Comparison of ENCODE assay signal across 8 mouse cellular contexts in genomic region chr8:13529891-13530316, GRCm38 (mm10). TPM values are rescaled to one million over a fixed set of nuclear protein-coding genes. Genes with fewer than 3 reads are reported as not detected.
DNase-seq lines count a peak whose midpoint lies in the region; ATAC-seq and TF ChIP-seq lines count a peak whose summit lies in the region.

No protein-coding gene starts in this region.

- intact Hi-C loops in heart, postnatal 10 days (cut with DNase I): loop anchor here (2.0 kb wide), 1 partner anchor 37 kb away; no protein-coding TSS in a partner anchor

- H3K27ac ChIP-seq in limb, embryonic 13.5 days: peak overlapping the region; percentile 15; the same call in 1 of the 2 replicates
- no peak overlapping the region for H3K27ac ChIP-seq in limb, embryonic 10.5 days
- H3K27ac ChIP-seq in forebrain, embryonic 16.5 days (ENCODE audit: low read length): peak overlapping the region; percentile 45
- H3K27ac ChIP-seq in midbrain, postnatal 0 days (ENCODE audit: low read depth, low read length): 0 out of 2 replicates have a peak overlapping the region, but pooled peaks have one; percentile 26

- no peaks in the 10 kb centered on the region for H3K27me3 ChIP-seq in limb, embryonic 13.5 days
- H3K27me3 ChIP-seq in limb, embryonic 10.5 days (ENCODE audit: low read depth, poor library complexity, severe bottlenecking): no peaks in the 10 kb centered on the region
- H3K27me3 ChIP-seq in forebrain, embryonic 16.5 days (replicated peaks; ENCODE audit: control insufficient read depth, insufficient read depth, low read length): no peaks in the 10 kb centered on the region
- no peaks in the 10 kb centered on the region for H3K27me3 ChIP-seq in midbrain, postnatal 0 days (ENCODE audit: insufficient read depth, low read length)

- WGBS in limb, embryonic 13.5 days: 71% methylated on average over 7 of the region's 7 CpGs
- 82% methylated on average over 7 of the region's 7 CpGs for WGBS in limb, embryonic 10.5 days
- WGBS in forebrain, embryonic 16.5 days: 35% methylated on average over 7 of the region's 7 CpGs
- 49% methylated on average over 7 of the region's 7 CpGs for WGBS in midbrain, postnatal 0 days

- H3K4me1 ChIP-seq in limb, embryonic 13.5 days: peaks cover 30% of the 10 kb centered on the region
- peaks cover 11% of the 10 kb centered on the region; the same call in 1 of the 2 replicates for H3K4me1 ChIP-seq in limb, embryonic 10.5 days
- peaks cover 29% of the 10 kb centered on the region for H3K4me1 ChIP-seq in forebrain, embryonic 16.5 days (replicated peaks; ENCODE audit: control insufficient read depth, insufficient read depth, low read length)
- H3K4me1 ChIP-seq in midbrain, postnatal 0 days (ENCODE audit: insufficient read depth, low read length): peaks cover 5% of the 10 kb centered on the region; the same call in 1 of the 2 replicates

- no peak for TF ChIP-seq CTCF in midbrain, postnatal 0 days (IDR thresholded peaks at IDR 0.05)

- 0 out of 2 replicates have a peak, but pooled peaks cover 3% of the 10 kb centered on the region for H3K9me3 ChIP-seq in limb, embryonic 13.5 days
- H3K9me3 ChIP-seq in limb, embryonic 10.5 days (replicated peaks): no peaks in the 10 kb centered on the region
- H3K9me3 ChIP-seq in forebrain, embryonic 16.5 days (ENCODE audit: control insufficient read depth, low read length): no peaks in the 10 kb centered on the region
- H3K9me3 ChIP-seq in midbrain, postnatal 0 days (ENCODE audit: low read length): no peaks in the 10 kb centered on the region

- no peaks in the 10 kb centered on the region for H3K36me3 ChIP-seq in limb, embryonic 13.5 days
- H3K36me3 ChIP-seq in limb, embryonic 10.5 days: no peaks in the 10 kb centered on the region
- no peaks in the 10 kb centered on the region for H3K36me3 ChIP-seq in forebrain, embryonic 16.5 days (ENCODE audit: control insufficient read depth, insufficient read depth)
- no peaks in the 10 kb centered on the region for H3K36me3 ChIP-seq in midbrain, postnatal 0 days (ENCODE audit: insufficient read depth, low read length)

- no peak overlapping the region for H3K4me2 ChIP-seq in limb, embryonic 13.5 days (replicated peaks)
- H3K4me2 ChIP-seq in forebrain, embryonic 16.5 days (ENCODE audit: low read length): no peak overlapping the region
- H3K4me2 ChIP-seq in midbrain, postnatal 0 days (ENCODE audit: low read depth, low read length, poor library complexity, severe bottlenecking): no peak overlapping the region

- DNase-seq in limb, embryonic 10.5 days (ENCODE audit: low spot score): no peak
- peak; percentile 91 to 92 for DNase-seq in heart, postnatal 10 days
- DNase-seq in layer of hippocampus, postnatal 14 days (ENCODE audit: low spot score in 2 of 2): peak; percentile 64 to 83
- peak; percentile 93 for DNase-seq in midbrain, postnatal 0 days (ENCODE audit: low spot score)
- peak; percentile 62 to 83 for DNase-seq in urinary bladder, postnatal 36 days (ENCODE audit: low spot score in 2 of 2)

- no peak overlapping the region for H3K4me3 ChIP-seq in limb, embryonic 13.5 days
- no peak overlapping the region for H3K4me3 ChIP-seq in limb, embryonic 10.5 days
- H3K4me3 ChIP-seq in forebrain, embryonic 16.5 days (replicated peaks; ENCODE audit: low read length): no peak overlapping the region
- H3K4me3 ChIP-seq in midbrain, postnatal 0 days (ENCODE audit: low read depth, low read length): no peak overlapping the region

- no peak overlapping the region for H3K9ac ChIP-seq in limb, embryonic 13.5 days
- H3K9ac ChIP-seq in forebrain, embryonic 16.5 days (replicated peaks; ENCODE audit: low read depth, low read length): no peak overlapping the region
- H3K9ac ChIP-seq in midbrain, postnatal 0 days (replicated peaks; ENCODE audit: low read length, poor library complexity, severe bottlenecking): no peak overlapping the region

- 0 out of 2 replicates have a peak, but pooled peaks have one; percentile 46 for ATAC-seq in limb, embryonic 13.5 days (ENCODE audit: low FRiP score, low read depth)
- ATAC-seq in forebrain, embryonic 16.5 days: peak; percentile 74
- ATAC-seq in midbrain, postnatal 0 days (ENCODE audit: low FRiP score): peak; percentile 80; the same call in 1 of the 2 replicates
- ATAC-seq in erythroid progenitor cell, adult 5-6 weeks (replicated peaks; ENCODE audit: low FRiP score, poor library complexity, severe bottlenecking): no peak

RNA-seq across cellular contexts. Expression of gene 1700029H14Rik, which starts 32.4 kb away (rescaled TPM):
- polyA plus RNA-seq in limb, embryonic 13.5 days (2015; fragmentation: Nextera tagmentation; extraction: Ambion mirVana): not detected in 2 replicates
- not detected in 2 replicates for polyA plus RNA-seq in limb, embryonic 10.5 days (2016; fragmentation: Nextera tagmentation; extraction: Ambion mirVana)
- not detected in 2 replicates for polyA plus RNA-seq in forebrain, embryonic 16.5 days (2015; fragmentation: Nextera tagmentation; extraction: Ambion mirVana)
- not detected for total RNA-seq in heart, postnatal 10 days (2021)
- total RNA-seq in layer of hippocampus, postnatal 14 days (2021): 1 to 10 TPM in 1 of 2 experiments, under 1 TPM in 1; 0.41 to 1.3 TPM
- not detected in 2 replicates for total RNA-seq in midbrain, postnatal 0 days (2014; rRNA removed)
- polyA plus RNA-seq in midbrain, postnatal 0 days (2015; fragmentation: Nextera tagmentation; extraction: Ambion mirVana): not detected in 2 replicates
- not detected in 2 replicates for total RNA-seq in erythroid progenitor cell, adult 5-6 weeks (2015; ENCODE audit: low replicate concordance)
- total RNA-seq in erythroid progenitor cell, adult 5-6 weeks (2017; ENCODE audit: low replicate concordance): not detected in 2 replicates

RNA-seq across cellular contexts. Expression of gene Gas6, which starts 35.6 kb away (rescaled TPM):
- 19.3 and 19.9 TPM in 2 replicates for polyA plus RNA-seq in limb, embryonic 13.5 days (2015; fragmentation: Nextera tagmentation; extraction: Ambion mirVana)
- 3.4 and 4.3 TPM in 2 replicates for polyA plus RNA-seq in limb, embryonic 10.5 days (2016; fragmentation: Nextera tagmentation; extraction: Ambion mirVana)
- 23.9 and 25.5 TPM in 2 replicates for polyA plus RNA-seq in forebrain, embryonic 16.5 days (2015; fragmentation: Nextera tagmentation; extraction: Ambion mirVana)
- 100 to 1,000 TPM; 135 to 143 TPM for total RNA-seq in heart, postnatal 10 days (2021)
- total RNA-seq in layer of hippocampus, postnatal 14 days (2021): 100 to 1,000 TPM; 104 to 115 TPM
- total RNA-seq in midbrain, postnatal 0 days (2014; rRNA removed): 73.6 and 91.0 TPM in 2 replicates
- polyA plus RNA-seq in midbrain, postnatal 0 days (2015; fragmentation: Nextera tagmentation; extraction: Ambion mirVana): 63.0 and 67.8 TPM in 2 replicates
- total RNA-seq in erythroid progenitor cell, adult 5-6 weeks (2015; ENCODE audit: low replicate concordance): 2.1 TPM in 1 of 2 replicates, not detected in the other
- total RNA-seq in erythroid progenitor cell, adult 5-6 weeks (2017; ENCODE audit: low replicate concordance): 3.0 and 3.9 TPM in 2 replicates

Comparison
In these comparisons a context has a peak if more than half of its experiments do, and no peak if none do; other contexts are left out.
1. RNA of gene Gas6, which starts 35.6 kb away (total RNA-seq): 135 to 143 TPM in heart, postnatal 10 days, 104 to 115 TPM in layer of hippocampus, postnatal 14 days and 73.6 to 91.0 TPM in midbrain, postnatal 0 days; 2.1 to 3.9 TPM in erythroid progenitor cell, adult 5-6 weeks; every median in the first group is over 10 times any median in the second.